Mouse (Mus musculus) bone marrow macrophage, adult 2 months (primary cell): ENCODE results near the gene Mkrn2.

Experiments used
- CTCF ChIP-seq: IDR thresholded peaks from 2 replicates; pipeline ENCODE4 v1.5.1; 2012; ENCODE audit warnings: low read depth, mild to moderate bottlenecking, low read length, moderate library complexity
- POLR2A ChIP-seq: IDR thresholded peaks from 2 replicates; pipeline ENCODE4 v1.6.1; 2012; ENCODE audit warnings: mild to moderate bottlenecking, low read depth, low read length, borderline replicate concordance

DNA sequence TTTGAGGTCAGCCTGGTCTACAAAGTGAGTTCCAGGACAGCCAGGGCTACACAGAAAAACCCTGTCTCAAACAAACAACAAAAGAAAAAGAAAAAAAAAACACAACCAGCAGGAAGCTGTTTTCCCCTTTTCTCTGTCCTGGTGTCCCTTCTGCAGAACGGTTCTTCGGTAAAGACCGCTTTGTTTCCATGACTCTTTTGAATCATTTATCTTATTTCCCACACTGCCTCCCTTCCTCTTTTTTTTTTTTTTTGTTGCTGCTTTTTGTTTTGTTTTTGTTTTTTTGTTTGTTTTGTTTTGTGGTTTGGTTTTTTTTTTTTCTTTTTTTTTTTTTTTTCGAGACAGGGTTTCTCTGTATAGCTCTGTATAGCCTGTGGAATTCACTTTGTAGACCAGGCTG is 8.4 kb upstream of the Mkrn2 start:
- TF ChIP-seq CTCF (no peak), POLR2A (no peak)
